Mouse (Mus musculus) telencephalon, adult 2 months (tissue): ENCODE measurements around the gene Zfp148.

ENCODE experiments used
- DNase-seq: peaks from one replicate; pipeline ENCODE4 v3.0.0-alpha.2; 2011; ENCODE audit warnings: low read depth, low spot score

Gene Zfp148

GRCm38 (mm10) chr16:33531184-33531583, 150.5 kb downstream of the Zfp148 start:
- no peak for DNase-seq

DNA sequence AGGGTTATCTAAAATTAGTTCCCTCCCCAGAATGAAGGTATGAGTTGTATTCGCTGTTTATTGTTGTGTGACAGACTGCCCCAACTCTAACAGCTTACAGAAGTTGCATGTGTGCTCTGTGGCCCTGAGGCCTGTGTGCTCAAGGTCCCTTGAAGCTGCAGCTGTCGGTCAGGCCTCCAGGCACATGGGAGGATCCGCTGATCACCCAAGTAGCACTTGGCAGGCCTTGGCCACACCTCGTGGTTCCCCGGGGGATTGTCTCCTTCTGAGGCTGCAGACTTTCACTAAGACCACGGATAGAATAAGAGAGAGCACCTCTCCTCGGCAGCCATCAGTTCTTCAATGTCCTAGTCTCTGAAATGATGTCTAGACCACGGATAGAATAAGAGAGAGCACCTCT, 155.8 kb downstream of the Zfp148 start:
- no peak for DNase-seq

- no peak for DNase-seq
Observed at GRCm38 (mm10) chr16:33537499-33538225, 157.0 kb downstream of the Zfp148 start.

GRCm38 (mm10) chr16:33544346-33544745, 163.7 kb downstream of the Zfp148 start:
- no peak for DNase-seq

- DNase-seq = no peak
Observed at GRCm38 (mm10) chr16:33545530-33545929, 164.9 kb downstream of the Zfp148 start.

DNA sequence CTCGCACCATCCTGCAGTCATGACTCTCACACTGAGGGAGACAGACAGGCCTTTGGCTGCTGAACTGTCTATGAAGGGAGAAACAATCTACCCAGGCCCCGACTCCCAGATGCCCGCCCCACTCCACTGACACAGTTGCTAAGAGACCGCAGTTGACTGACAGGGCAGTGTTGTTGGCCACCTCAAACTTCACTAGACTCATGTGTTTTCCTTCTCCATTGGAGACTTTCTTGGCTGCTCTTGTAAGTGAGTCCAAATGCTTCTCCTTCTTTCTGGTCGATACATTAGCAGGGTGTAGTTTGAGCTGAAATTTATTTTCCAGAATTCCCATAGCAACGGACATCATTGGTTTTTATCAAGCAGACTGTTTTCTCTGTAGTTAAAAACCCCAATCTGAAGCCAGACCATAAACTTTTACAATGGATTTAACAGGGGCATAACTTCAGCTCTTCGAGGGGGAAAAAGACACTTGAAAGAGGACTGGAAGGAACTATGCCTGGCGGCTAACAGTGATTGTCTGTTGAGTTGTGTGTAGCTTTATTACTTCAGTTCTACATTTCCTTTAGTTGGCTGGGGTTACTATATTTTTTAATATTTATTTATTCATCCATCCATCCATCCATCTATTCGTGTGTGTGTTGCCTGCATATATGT, 173.2 kb downstream of the Zfp148 start:
- no peak for DNase-seq
